Mouse (Mus musculus) neural tube, embryonic 11.5 days (tissue): Measurements from ENCODE around the gene Slc47a1. TPM values are rescaled to one million over a fixed set of nuclear protein-coding genes. Genes with fewer than 3 reads are reported as not detected.

ENCODE experiments used
- ATAC-seq: fragments of 200-750 bp; cut with Nextera tagmentation; 2 replicates; pipeline ENCODE4 v1.8.0; 2017; ENCODE audit warnings: moderate number of reproducible peaks, mild to moderate bottlenecking, moderate TSS enrichment, moderate library complexity; ENCODE audit not compliant: insufficient read depth, low FRiP score, low TSS enrichment
- DNase-seq: peaks from one replicate; pipeline ENCODE4 v3.0.0-alpha.2; 2015; ENCODE audit warnings: low spot score
- H3K27ac ChIP-seq: fragments of 300-500 bp; sonication (generic); 2 replicates; pipeline ENCODE4 v1.5.1; 2014; ENCODE audit warnings: low read depth, mild to moderate bottlenecking, low read length
- H3K27me3 ChIP-seq: fragments of 300-500 bp; sonication (generic); 2 replicates; pipeline ENCODE4 v1.6.1; 2014; ENCODE audit warnings: mild to moderate bottlenecking, low read length, mixed read lengths; ENCODE audit not compliant: control insufficient read depth, insufficient read depth
- H3K36me3 ChIP-seq: fragments of 300-500 bp; sonication (generic); 2 replicates; pipeline ENCODE4 v1.6.1; 2014; ENCODE audit warnings: mild to moderate bottlenecking, low read length, moderate library complexity, mixed read lengths; ENCODE audit not compliant: control insufficient read depth, insufficient read depth
- H3K4me1 ChIP-seq: fragments of 300-500 bp; sonication (generic); 2 replicates; pipeline ENCODE4 v1.6.1; 2014; ENCODE audit warnings: low read length, mixed read lengths; ENCODE audit not compliant: control insufficient read depth, insufficient read depth
- H3K4me2 ChIP-seq: fragments of 300-500 bp; sonication (generic); 2 replicates; pipeline ENCODE4 v1.6.1; 2014; ENCODE audit warnings: low read depth, mild to moderate bottlenecking, moderate library complexity
- H3K4me3 ChIP-seq: fragments of 300-500 bp; sonication (generic); 2 replicates; pipeline ENCODE4 v1.5.1; 2014; ENCODE audit warnings: low read depth, low read length
- H3K9ac ChIP-seq: fragments of 300-500 bp; sonication (generic); 2 replicates; pipeline ENCODE4 v1.6.1; 2014; ENCODE audit warnings: mild to moderate bottlenecking, low read length
- H3K9me3 ChIP-seq: fragments of 300-500 bp; sonication (generic); 2 replicates; pipeline ENCODE4 v1.6.1; 2016; ENCODE audit warnings: low read length; ENCODE audit not compliant: control insufficient read depth
- WGBS: fragments of 180-500 bp; shearing (Covaris S2); extraction: QIAGEN DNeasy Blood & Tissue Kit; methylation state at CpG from one replicate; pipeline ENCODE4 v1.1.7; 2014; 5-methylcytosine and 5-hydroxymethylcytosine counted together
- polyA plus RNA-seq: library from polyadenylated mRNA; unstranded; fragments of >200 nt; fragmentation: Nextera tagmentation; extraction: Ambion mirVana; gene quantifications from 2 replicates; pipeline ENCODE4 v1.2.1, GENCODE M21; 2014

Slc47a1 gene
- polyA plus RNA-seq, 1 experiment from 2014 or later, result 0.08 TPM

DNA sequence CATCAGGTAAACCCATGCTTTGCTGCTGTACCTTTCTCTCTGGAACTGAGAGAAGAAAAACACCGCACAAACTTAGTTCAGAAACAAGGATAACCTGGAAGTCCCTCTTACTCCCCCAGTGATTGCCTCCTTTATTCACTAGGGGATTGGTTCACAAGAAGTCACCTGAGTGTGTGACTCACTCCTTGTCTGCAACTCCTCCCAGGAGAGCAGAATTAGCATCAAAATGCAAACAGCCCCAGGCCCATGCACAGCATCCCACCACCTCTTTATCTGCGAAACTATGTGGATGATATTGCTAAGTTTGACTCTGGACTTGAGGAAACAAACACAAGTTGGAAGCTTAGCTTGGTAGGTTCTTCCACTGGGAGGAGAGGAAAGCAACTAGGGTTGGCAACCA, 80.8 kb downstream of the Slc47a1 start:
- no peaks in the 10 kb centered on the region for H3K4me1 ChIP-seq
- WGBS, result 86% methylated on average over 2 of the region's 2 CpGs
- H3K27ac ChIP-seq, result no peak overlapping the region
- DNase-seq (no peak), ATAC-seq (no peak)
- no peak overlapping the region for H3K4me2 ChIP-seq
- H3K36me3 ChIP-seq, result no peaks in the 10 kb centered on the region
- no peak overlapping the region for H3K4me3 ChIP-seq
- H3K27me3 ChIP-seq, result no peaks in the 10 kb centered on the region
- no peaks in the 10 kb centered on the region for H3K9me3 ChIP-seq
- H3K9ac ChIP-seq, result no peak overlapping the region

DNA sequence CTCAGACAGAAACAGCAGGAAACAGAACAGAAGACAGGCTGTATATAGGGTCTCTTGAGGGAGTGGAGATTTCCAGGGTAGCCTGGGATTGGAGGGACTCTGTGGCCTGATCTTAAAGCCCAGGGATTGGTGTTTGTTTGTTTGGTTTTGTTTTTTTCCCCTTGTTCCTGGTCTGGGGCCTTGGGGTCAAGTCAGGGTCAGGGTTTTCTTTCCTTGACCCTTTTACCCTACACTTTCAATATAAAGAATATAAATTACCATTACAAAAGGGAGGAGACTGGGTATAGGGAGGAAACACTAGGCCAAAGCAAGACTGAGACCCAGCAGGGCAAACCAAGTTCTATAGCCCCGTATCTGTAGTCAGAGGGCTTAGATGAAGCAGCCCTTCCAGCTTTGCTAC, 81.6 kb downstream of the Slc47a1 start:
- no peaks in the 10 kb centered on the region for H3K4me1 ChIP-seq
- no peak for DNase-seq

DNA sequence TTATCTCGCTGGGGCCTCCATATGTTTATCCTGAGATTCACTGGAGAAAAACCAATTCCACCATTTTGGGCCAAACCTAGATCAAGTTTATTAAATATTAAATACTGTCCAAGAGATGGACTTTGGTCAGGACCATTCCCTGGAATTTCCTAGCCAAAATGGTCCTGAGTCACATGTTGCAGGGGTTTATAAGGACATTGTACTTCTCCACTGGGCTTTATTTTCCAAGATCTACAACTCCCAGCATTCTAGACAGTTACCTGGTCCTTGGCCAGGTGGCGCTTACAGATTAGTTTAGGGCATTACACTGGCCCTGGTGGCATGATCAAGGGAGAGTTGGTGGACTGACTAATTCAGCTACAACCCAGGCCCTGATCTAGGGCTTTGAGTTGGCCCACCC, 82.6 kb downstream of the Slc47a1 start:
- 92% methylated on average over 2 of the region's 2 CpGs for WGBS
- H3K4me1 ChIP-seq, result no peaks in the 10 kb centered on the region
- no peaks in the 10 kb centered on the region for H3K36me3 ChIP-seq
- ATAC-seq, result no peak
- H3K4me3 ChIP-seq, result no peak overlapping the region
- H3K27me3 ChIP-seq, result no peaks in the 10 kb centered on the region
- no peak overlapping the region for H3K4me2 ChIP-seq
- H3K27ac ChIP-seq, result no peak overlapping the region
- no peak for DNase-seq
- no peaks in the 10 kb centered on the region for H3K9me3 ChIP-seq
- H3K9ac ChIP-seq, result no peak overlapping the region

More for the DNA sequence above, 81.6 kb downstream of the Slc47a1 start:
- Histone ChIP-seq H3K4me3 (no peak overlapping the region), H3K27ac (no peak overlapping the region), H3K36me3 (no peaks in the 10 kb centered on the region), H3K4me2 (no peak overlapping the region), H3K9ac (no peak overlapping the region), H3K9me3 (no peaks in the 10 kb centered on the region), H3K27me3 (no peaks in the 10 kb centered on the region)
- 43% methylated on average over 1 of the region's 1 CpGs for WGBS
- ATAC-seq, result no peak

DNA sequence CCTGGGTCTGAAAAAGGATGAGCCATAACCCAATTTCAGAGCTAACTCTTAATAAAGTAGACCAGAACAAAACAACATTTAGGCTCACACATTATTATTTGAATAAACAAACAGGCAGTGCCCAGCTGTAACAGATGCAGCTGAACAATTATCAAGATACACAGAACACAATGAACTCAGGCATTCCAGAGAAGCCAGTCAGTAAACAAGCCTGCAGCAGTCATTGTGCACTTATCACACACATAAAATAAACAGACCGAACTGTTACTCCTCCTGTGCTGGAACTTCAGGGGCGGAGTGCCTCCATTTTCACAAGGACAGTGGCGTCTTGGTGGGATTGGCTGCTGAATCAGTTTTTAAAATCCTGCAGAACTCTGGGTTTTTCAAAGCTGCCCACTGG, 83.7 kb downstream of the Slc47a1 start:
- H3K4me1 ChIP-seq, result no peaks in the 10 kb centered on the region
- H3K9ac ChIP-seq, result no peak overlapping the region
- H3K4me2 ChIP-seq, result no peak overlapping the region
- no peaks in the 10 kb centered on the region for H3K27me3 ChIP-seq
- ATAC-seq (no peak), DNase-seq (no peak)
- no peak overlapping the region for H3K27ac ChIP-seq
- no peaks in the 10 kb centered on the region for H3K36me3 ChIP-seq
- no peaks in the 10 kb centered on the region for H3K9me3 ChIP-seq
- H3K4me3 ChIP-seq, result no peak overlapping the region
- WGBS, result 90% methylated on average over 3 of the region's 3 CpGs

Other genes with a start within 250 kb of the Slc47a1 start
- 331 and 356 TPM in 2 replicates for gene Usp22, start 203.3 kb downstream of the Slc47a1 start, polyA plus RNA-seq
- not detected in 2 replicates for gene Aldh3a1, start 170.8 kb downstream of the Slc47a1 start, polyA plus RNA-seq
- gene Aldh3a2, start 110.9 kb downstream of the Slc47a1 start, polyA plus RNA-seq, result 21.4 and 23.4 TPM in 2 replicates
- not detected in 2 replicates for gene Slc47a2, start 35.5 kb downstream of the Slc47a1 start, polyA plus RNA-seq
- gene Rnf112, start 75.8 kb upstream of the Slc47a1 start, polyA plus RNA-seq, result 1.4 and 1.5 TPM in 2 replicates
- gene Mfap4, start 107.1 kb upstream of the Slc47a1 start, polyA plus RNA-seq, result 119 and 127 TPM in 2 replicates
- gene Mapk7, start 116.1 kb upstream of the Slc47a1 start, polyA plus RNA-seq, result 70.1 and 76.7 TPM in 2 replicates
- gene B9d1, start 126.8 kb upstream of the Slc47a1 start, polyA plus RNA-seq, result 40.5 and 45.8 TPM in 2 replicates
- gene Epn2, start 201.3 kb upstream of the Slc47a1 start, polyA plus RNA-seq, result 31.4 and 35.0 TPM in 2 replicates